Mouse (Mus musculus) embryonic facial prominence, embryonic 15.5 days (tissue): ENCODE measurements at regions not wholly inside any gene's neighbourhood (a gene's known extent, or its start where the extent isn't known, plus 50 kb on each side); places are given as distances from the start of the nearest gene placed in this dataset.

Experiments used
- ATAC-seq: fragments of 200-750 bp; cut with Nextera tagmentation; 2 replicates; pipeline ENCODE4 v1.8.0; 2017; ENCODE audit warnings: low read depth, moderate TSS enrichment; ENCODE audit not compliant: insufficient number of reproducible peaks, low FRiP score, low TSS enrichment
- H3K27ac ChIP-seq: fragments of 300-500 bp; sonication (generic); replicated peaks from 2 replicates; pipeline ENCODE4 v1.5.1; 2015; ENCODE audit warnings: mild to moderate bottlenecking, inconsistent platforms
- H3K27me3 ChIP-seq: fragments of 300-500 bp; sonication (generic); 2 replicates; pipeline ENCODE4 v1.6.1; 2015; ENCODE audit warnings: inconsistent platforms
- H3K36me3 ChIP-seq: fragments of 300-500 bp; sonication (generic); 2 replicates; pipeline ENCODE4 v1.6.1; 2015; ENCODE audit warnings: mild to moderate bottlenecking, inconsistent platforms
- H3K4me1 ChIP-seq: fragments of 300-500 bp; sonication (generic); 2 replicates; pipeline ENCODE4 v1.6.1; 2015; ENCODE audit warnings: inconsistent platforms
- H3K4me2 ChIP-seq: fragments of 300-500 bp; sonication (generic); replicated peaks from 2 replicates; pipeline ENCODE4 v1.6.1; 2015; ENCODE audit warnings: mild to moderate bottlenecking, inconsistent platforms
- H3K4me3 ChIP-seq: fragments of 300-500 bp; sonication (generic); replicated peaks from 2 replicates; pipeline ENCODE4 v1.5.1; 2015; ENCODE audit warnings: mild to moderate bottlenecking, inconsistent platforms
- H3K9ac ChIP-seq: fragments of 300-500 bp; sonication (generic); 2 replicates; pipeline ENCODE4 v1.6.1; 2015; ENCODE audit warnings: inconsistent platforms
- H3K9me3 ChIP-seq: fragments of 300-500 bp; sonication (generic); replicated peaks from 2 replicates; pipeline ENCODE4 v1.6.1; 2016; ENCODE audit warnings: inconsistent platforms
- WGBS: fragments of 180-500 bp; shearing (Covaris S2); methylation state at CpG from one replicate; pipeline ENCODE4 v1.1.7; 2015; 5-methylcytosine and 5-hydroxymethylcytosine counted together

DNA sequence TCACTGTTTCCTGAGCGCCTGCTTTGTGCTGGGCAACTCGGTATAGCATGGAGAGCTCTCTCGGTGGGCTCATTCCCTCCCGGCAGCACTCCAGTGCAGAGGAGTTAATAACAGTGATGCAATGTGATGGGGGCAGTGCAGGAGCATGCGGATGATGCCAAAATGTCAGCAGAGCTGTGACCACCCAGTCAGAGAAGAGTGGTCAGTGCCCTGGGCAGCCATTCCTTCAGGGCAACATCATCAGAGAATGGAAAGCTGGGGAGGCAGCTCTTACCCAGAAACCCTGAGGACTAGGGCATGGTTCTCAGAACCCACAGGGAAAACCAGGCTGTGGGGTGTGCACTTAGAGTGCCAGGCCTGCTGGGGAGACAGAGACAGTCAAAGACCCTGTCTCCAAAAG, 410.0 kb upstream of the Atp11b start:
- ATAC-seq, result no peak
- no peaks in the 10 kb centered on the region for H3K36me3 ChIP-seq
- peaks cover 16% of the 10 kb centered on the region for H3K4me1 ChIP-seq
- H3K27ac ChIP-seq, result no peak overlapping the region
- no peaks in the 10 kb centered on the region for H3K9me3 ChIP-seq
- H3K9ac ChIP-seq, result no peak overlapping the region
- WGBS, result 79% methylated on average over 5 of the region's 5 CpGs
- H3K4me3 ChIP-seq, result no peak overlapping the region
- H3K27me3 ChIP-seq, result 0 out of 2 replicates have a peak, but pooled peaks cover 3% of the 10 kb centered on the region
- no peak overlapping the region for H3K4me2 ChIP-seq

GRCm38 (mm10) chr3:35349114-35349513, 404.8 kb upstream of the Atp11b start:
- Histone ChIP-seq H3K4me2 (no peak overlapping the region; the same call in 1 of the 2 replicates), H3K4me3 (no peak overlapping the region), H3K9me3 (no peaks in the 10 kb centered on the region), H3K4me1 (no peaks in the 10 kb centered on the region; the same call in 1 of the 2 replicates), H3K27me3 (no peaks in the 10 kb centered on the region), H3K27ac (no peak overlapping the region), H3K36me3 (no peaks in the 10 kb centered on the region), H3K9ac (no peak overlapping the region)
- no peak; the same call in 1 of the 2 replicates for ATAC-seq
- WGBS, result 33% methylated on average over 7 of the region's 7 CpGs

DNA sequence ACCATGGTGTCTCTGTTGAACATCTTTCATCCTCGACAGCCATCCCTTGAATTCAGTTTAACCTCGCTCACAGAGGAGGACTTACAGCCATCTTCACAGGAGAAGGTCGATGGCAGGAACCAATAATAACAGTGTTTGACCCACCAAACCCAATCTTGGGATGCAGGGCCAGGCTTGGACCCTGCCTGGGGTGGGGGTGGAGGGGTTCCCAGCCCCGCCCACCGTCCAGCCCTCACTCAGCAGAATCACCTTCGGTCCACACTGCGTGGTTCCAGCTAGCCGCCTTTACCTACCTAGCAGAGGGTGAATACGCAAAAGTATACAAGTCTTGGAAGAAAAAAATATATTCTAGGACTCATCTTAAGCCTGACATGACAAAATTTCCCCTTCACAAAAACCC, 400.5 kb upstream of the Atp11b start:
- Histone ChIP-seq H3K27me3 (no peaks in the 10 kb centered on the region), H3K9ac (no peak overlapping the region), H3K4me1 (no peaks in the 10 kb centered on the region; the same call in 1 of the 2 replicates), H3K9me3 (no peaks in the 10 kb centered on the region), H3K4me2 (no peak overlapping the region), H3K27ac (no peak overlapping the region), H3K4me3 (no peak overlapping the region), H3K36me3 (no peaks in the 10 kb centered on the region)
- WGBS, result 85% methylated on average over 9 of the region's 9 CpGs
- ATAC-seq, result no peak

GRCm38 (mm10) chr3:35353920-35354319, 400.0 kb upstream of the Atp11b start:
- no peaks in the 10 kb centered on the region; the same call in 1 of the 2 replicates for H3K4me1 ChIP-seq
- no peaks in the 10 kb centered on the region for H3K9me3 ChIP-seq
- no peak overlapping the region for H3K4me2 ChIP-seq
- WGBS, result 74% methylated on average over 7 of the region's 7 CpGs
- ATAC-seq, result no peak
- no peak overlapping the region for H3K27ac ChIP-seq
- no peaks in the 10 kb centered on the region for H3K36me3 ChIP-seq
- no peak overlapping the region for H3K4me3 ChIP-seq
- H3K9ac ChIP-seq, result no peak overlapping the region
- H3K27me3 ChIP-seq, result no peaks in the 10 kb centered on the region

DNA sequence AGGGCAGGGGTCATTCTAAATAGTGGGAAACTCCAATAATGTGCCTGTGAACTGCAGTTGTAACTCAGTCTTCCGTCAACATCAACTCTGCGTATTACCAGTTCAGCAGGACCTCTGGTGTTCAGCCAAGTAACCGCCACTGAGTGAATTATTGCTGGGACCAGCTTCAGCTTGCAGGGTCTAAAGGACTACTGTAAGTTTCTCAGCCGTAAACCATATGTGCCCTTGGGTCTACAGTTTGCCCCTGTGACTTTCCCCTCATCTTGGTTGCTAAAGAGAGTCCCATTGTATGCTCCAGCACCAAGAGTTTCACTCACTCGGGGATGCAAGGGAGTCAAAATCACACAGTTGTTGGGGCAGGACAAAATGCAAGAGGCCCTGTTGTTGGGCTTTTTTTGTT, 399.6 kb upstream of the Atp11b start:
- no peaks in the 10 kb centered on the region for H3K36me3 ChIP-seq
- H3K27ac ChIP-seq, result no peak overlapping the region
- H3K9me3 ChIP-seq, result no peaks in the 10 kb centered on the region
- no peak overlapping the region for H3K9ac ChIP-seq
- no peaks in the 10 kb centered on the region; the same call in 1 of the 2 replicates for H3K4me1 ChIP-seq
- H3K4me3 ChIP-seq, result no peak overlapping the region
- ATAC-seq, result no peak
- WGBS, result 59% methylated on average over 5 of the region's 5 CpGs
- no peaks in the 10 kb centered on the region for H3K27me3 ChIP-seq
- H3K4me2 ChIP-seq, result no peak overlapping the region

- no peak for ATAC-seq
- WGBS, result 78% methylated on average over 15 of the region's 15 CpGs
These were observed 396.8 kb upstream of the Atp11b start for GRCm38 (mm10) chr3:35357111-35357510.

DNA sequence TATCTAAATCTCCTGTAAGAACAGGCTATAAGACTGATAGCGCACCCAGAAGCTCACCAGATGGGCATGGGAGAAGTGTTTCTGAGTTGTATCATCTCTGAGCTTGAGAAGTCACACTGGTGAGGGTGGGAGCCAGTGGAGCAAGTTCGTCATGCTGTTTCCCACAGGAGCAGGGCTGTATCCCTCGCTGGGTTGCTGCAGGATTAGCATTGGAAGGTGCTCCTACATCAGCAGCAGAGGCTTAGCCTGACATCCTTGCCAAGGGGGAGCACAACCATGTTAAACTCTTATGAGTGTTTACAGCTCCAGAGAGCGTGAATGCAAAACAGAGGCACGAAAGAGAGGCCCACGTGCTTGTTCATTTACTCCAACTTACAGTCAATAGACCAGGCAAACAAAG, 395.4 kb upstream of the Atp11b start:
- Histone ChIP-seq H3K4me2 (no peak overlapping the region), H3K9ac (no peak overlapping the region), H3K9me3 (no peaks in the 10 kb centered on the region), H3K27ac (no peak overlapping the region), H3K4me1 (no peaks in the 10 kb centered on the region), H3K4me3 (no peak overlapping the region), H3K27me3 (no peaks in the 10 kb centered on the region), H3K36me3 (no peaks in the 10 kb centered on the region)
- ATAC-seq, result no peak
- 73% methylated on average over 6 of the region's 6 CpGs for WGBS

More at GRCm38 (mm10) chr3:35357111-35357510, 396.8 kb upstream of the Atp11b start:
- no peaks in the 10 kb centered on the region for H3K9me3 ChIP-seq
- H3K36me3 ChIP-seq, result no peaks in the 10 kb centered on the region
- H3K9ac ChIP-seq, result no peak overlapping the region
- H3K27me3 ChIP-seq, result no peaks in the 10 kb centered on the region
- no peak overlapping the region for H3K4me2 ChIP-seq
- no peak overlapping the region for H3K4me3 ChIP-seq
- no peak overlapping the region for H3K27ac ChIP-seq
- H3K4me1 ChIP-seq, result no peaks in the 10 kb centered on the region

DNA sequence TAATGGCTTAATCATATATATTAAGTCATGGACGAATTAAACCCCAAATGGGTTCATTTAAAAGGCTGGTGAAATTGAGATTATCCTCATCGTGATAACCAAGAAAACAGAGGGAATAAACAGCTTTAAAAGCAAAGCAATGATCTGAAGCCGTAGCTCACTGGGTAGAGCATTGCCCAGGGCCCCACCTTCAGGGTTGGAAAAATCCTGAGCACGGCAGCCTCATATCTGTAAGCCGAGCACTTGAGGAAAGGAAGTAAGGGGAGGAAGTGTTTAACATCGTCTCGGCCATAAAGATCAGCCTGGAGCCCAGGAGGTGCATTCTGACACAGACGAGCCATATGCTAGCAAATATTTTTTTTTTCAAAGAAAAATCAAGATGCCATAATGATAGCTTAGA, 394.6 kb upstream of the Atp11b start:
- no peaks in the 10 kb centered on the region for H3K4me1 ChIP-seq
- H3K4me3 ChIP-seq, result no peak overlapping the region
- no peaks in the 10 kb centered on the region for H3K9me3 ChIP-seq
- no peaks in the 10 kb centered on the region for H3K36me3 ChIP-seq
- H3K4me2 ChIP-seq, result no peak overlapping the region
- WGBS, result 45% methylated on average over 8 of the region's 8 CpGs
- no peak overlapping the region for H3K27ac ChIP-seq
- no peak for ATAC-seq
- no peaks in the 10 kb centered on the region for H3K27me3 ChIP-seq
- no peak overlapping the region for H3K9ac ChIP-seq

GRCm38 (mm10) chr3:35360515-35360914, 393.4 kb upstream of the Atp11b start:
- H3K27me3 ChIP-seq, result no peaks in the 10 kb centered on the region
- H3K36me3 ChIP-seq, result no peaks in the 10 kb centered on the region
- H3K27ac ChIP-seq, result no peak overlapping the region
- no peak overlapping the region for H3K4me2 ChIP-seq
- ATAC-seq, result no peak
- H3K4me3 ChIP-seq, result no peak overlapping the region
- no peaks in the 10 kb centered on the region for H3K9me3 ChIP-seq
- H3K9ac ChIP-seq, result no peak overlapping the region
- no peaks in the 10 kb centered on the region for H3K4me1 ChIP-seq

DNA sequence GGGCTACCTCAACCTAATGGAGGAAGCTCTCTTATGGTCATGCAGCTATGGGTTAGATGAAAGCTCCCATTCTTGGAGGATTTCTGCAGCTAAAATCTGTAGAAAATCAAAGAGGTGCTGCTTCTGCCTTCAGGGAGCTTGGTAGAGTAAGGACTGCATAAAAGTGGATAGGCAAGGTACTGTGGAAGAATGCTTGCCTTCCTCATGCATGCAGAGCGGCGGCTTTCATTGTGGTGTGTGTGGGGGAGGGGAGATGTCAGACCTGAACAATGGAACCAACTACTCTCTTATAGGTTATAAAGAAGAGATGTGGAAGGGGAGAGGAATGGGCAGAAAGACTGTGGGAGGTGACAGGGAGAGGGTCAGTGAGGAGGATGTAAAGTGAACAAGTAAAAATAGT, 392.8 kb upstream of the Atp11b start:
- no peaks in the 10 kb centered on the region for H3K9me3 ChIP-seq
- H3K4me3 ChIP-seq, result no peak overlapping the region
- H3K4me1 ChIP-seq, result no peaks in the 10 kb centered on the region
- no peak overlapping the region for H3K9ac ChIP-seq
- 98% methylated on average over 2 of the region's 2 CpGs for WGBS
- H3K4me2 ChIP-seq, result no peak overlapping the region
- no peaks in the 10 kb centered on the region for H3K27me3 ChIP-seq
- H3K27ac ChIP-seq, result no peak overlapping the region
- no peak for ATAC-seq
- H3K36me3 ChIP-seq, result no peaks in the 10 kb centered on the region

GRCm38 (mm10) chr3:35365431-35365830, 388.5 kb upstream of the Atp11b start:
- no peak overlapping the region for H3K9ac ChIP-seq
- ATAC-seq, result no peak

DNA sequence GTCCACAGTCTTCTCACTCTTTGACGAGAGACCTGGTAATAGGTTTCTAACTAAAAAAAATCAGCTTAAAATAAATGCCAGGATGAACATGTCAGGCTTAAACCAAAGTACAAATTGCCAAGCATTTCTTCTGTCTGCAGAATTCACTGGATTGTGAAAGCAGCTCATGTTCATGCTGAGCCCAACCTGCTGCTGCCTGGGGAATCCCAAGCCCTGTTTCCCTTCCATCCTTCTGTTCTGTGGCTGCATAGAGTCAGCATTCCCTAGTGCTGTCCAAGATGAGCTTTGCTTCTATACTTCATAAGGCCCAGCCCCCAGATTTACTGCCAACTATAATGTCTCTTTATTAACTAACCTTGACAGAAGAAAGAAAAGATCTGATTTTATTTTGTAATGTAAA, 381.6 kb upstream of the Atp11b start:
- no peak for ATAC-seq
- Histone ChIP-seq H3K9ac (no peak overlapping the region), H3K4me1 (no peaks in the 10 kb centered on the region), H3K36me3 (no peaks in the 10 kb centered on the region), H3K4me2 (no peak overlapping the region), H3K27me3 (no peaks in the 10 kb centered on the region), H3K9me3 (no peaks in the 10 kb centered on the region), H3K4me3 (no peak overlapping the region), H3K27ac (no peak overlapping the region)
- 69% methylated on average over 1 of the region's 1 CpGs for WGBS

More at GRCm38 (mm10) chr3:35365431-35365830, 388.5 kb upstream of the Atp11b start:
- no peaks in the 10 kb centered on the region for H3K9me3 ChIP-seq
- no peaks in the 10 kb centered on the region for H3K27me3 ChIP-seq
- H3K4me2 ChIP-seq, result no peak overlapping the region
- H3K4me1 ChIP-seq, result no peaks in the 10 kb centered on the region
- H3K27ac ChIP-seq, result no peak overlapping the region
- no peak overlapping the region for H3K4me3 ChIP-seq
- H3K36me3 ChIP-seq, result no peaks in the 10 kb centered on the region
- WGBS, result 92% methylated on average over 6 of the region's 6 CpGs
